ENCODE assay signal across 12 mouse cellular contexts in the genomic region with DNA sequence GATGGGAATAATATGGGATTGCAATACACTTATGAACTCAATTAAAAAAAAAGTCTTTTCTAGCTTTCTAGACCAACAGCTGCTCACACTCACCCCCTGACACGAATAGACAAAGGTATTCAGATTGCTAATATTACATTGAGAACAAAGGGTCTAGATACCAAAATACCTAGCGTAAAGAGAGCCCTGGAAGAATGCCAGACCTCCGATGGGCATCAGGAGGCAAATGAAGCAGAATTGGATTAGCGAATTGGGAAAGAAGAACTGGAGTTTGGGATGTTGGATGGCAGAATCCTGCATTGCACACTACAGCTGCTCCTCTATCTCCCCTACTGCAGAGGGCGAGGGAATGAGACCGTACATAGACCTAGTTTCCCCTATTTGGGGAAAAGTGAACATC.
"Had no signal": no experiment of that assay in that cellular context is flagged by ENCODE, and none has a peak within 500 bp of the region (broad histone marks: within the 10 kb centered on the region; RNA-seq: fewer than 3 reads in every experiment).

No protein-coding gene starts in this region.

- DNase-seq: lung, adult 18-20 months; lung, embryonic 14.5 days; lung, postnatal 10 days; lung, postnatal 4 days; midbrain, embryonic 14.5 days; right cerebral cortex, adult 18-20 months; right cerebral cortex, postnatal 25 days; right cerebral cortex, postnatal 4 days; spleen, adult 18-20 months; thymus, adult 18-20 months; thymus, postnatal 14 days; thymus, postnatal 36 days had no signal
